Mouse (Mus musculus) heart, adult 2 months (tissue): Measurements from ENCODE around the gene Itpkc.

ENCODE experiments used
- CTCF ChIP-seq: fragments of 200-600 bp; IDR thresholded peaks from 2 replicates; pipeline ENCODE4 v1.8.1; 2022; ENCODE audit warnings: antibody characterized with exemption, mild to moderate bottlenecking, moderate library complexity
- EP300 ChIP-seq: fragments of 200-500 bp; IDR thresholded peaks from 2 replicates; pipeline ENCODE4 v1.6.1; 2011; ENCODE audit warnings: low read depth, low read length, control low read depth; ENCODE audit not compliant: insufficient read depth
- POLR2A ChIP-seq: fragments of 200-500 bp; IDR thresholded peaks from 2 replicates; pipeline ENCODE4 v1.6.1; 2011; ENCODE audit warnings: mild to moderate bottlenecking, low read depth, low read length, control low read depth; ENCODE audit not compliant: insufficient read depth

GRCm38 (mm10) chr7:27221939-27222338, 6.5 kb downstream of the Itpkc start:
- TF ChIP-seq CTCF (no peak), POLR2A (no peak), EP300 (no peak)
